Mouse (Mus musculus) megakaryocyte, embryonic 14.5 days (primary cell): Measurements from ENCODE around the gene Aco1.

Source experiments
- FLI1 ChIP-seq: IDR thresholded peaks from 2 replicates; pipeline ENCODE4 v1.6.1; 2012; ENCODE audit warnings: low read length, inconsistent platforms, mixed read lengths
- GATA1 ChIP-seq: IDR thresholded peaks from 3 replicates; pipeline ENCODE4 v1.6.1; 2012; ENCODE audit warnings: mixed read lengths, low read length, inconsistent platforms, borderline replicate concordance

- TF ChIP-seq GATA1 (no peak), FLI1 (no peak)
Measured at GRCm38 (mm10) chr4:40183781-40184180, 40.9 kb downstream of the Aco1 start.
